Mouse (Mus musculus) myocyte (in vitro differentiated cells): ENCODE results near the gene Trp53rka. TPM values are rescaled to one million over a fixed set of nuclear protein-coding genes. Genes with fewer than 3 reads are reported as not detected.

Source experiments
- H3K27me3 ChIP-seq: one replicate; pipeline ENCODE4 v1.6.1; 2011; ENCODE audit not compliant: control insufficient read depth, insufficient read depth, insufficient read length
- H3K36me3 ChIP-seq: one replicate; pipeline ENCODE4 v1.6.1; 2011; ENCODE audit not compliant: control insufficient read depth, insufficient read depth
- H3K4me2 ChIP-seq: one replicate; pipeline ENCODE4 v1.6.1; 2011; ENCODE audit warnings: low read depth, control low read depth
- H3K4me3 ChIP-seq: one replicate; pipeline ENCODE4 v1.5.1; 2011; ENCODE audit warnings: mild to moderate bottlenecking, control low read depth, moderate library complexity
- H3K79me2 ChIP-seq: one replicate; pipeline ENCODE4 v1.6.1; 2011; ENCODE audit not compliant: control insufficient read depth, insufficient read depth
- H3ac ChIP-seq: one replicate; pipeline ENCODE4 v1.6.1; 2011; ENCODE audit not compliant: control insufficient read depth, insufficient read length
- CEBPB ChIP-seq: IDR thresholded peaks from 2 replicates; pipeline ENCODE4 v1.6.1; 2011; ENCODE audit warnings: mild to moderate bottlenecking, moderate library complexity; ENCODE audit not compliant: poor library complexity, insufficient read depth, severe bottlenecking
- E2F4 ChIP-seq: IDR thresholded peaks from one replicate; pipeline ENCODE4 v1.6.1; 2011; ENCODE audit warnings: mild to moderate bottlenecking, control low read depth, moderate library complexity; ENCODE audit not compliant: insufficient read depth
- MAX ChIP-seq: IDR thresholded peaks from one replicate; pipeline ENCODE4 v1.6.1; 2011; ENCODE audit warnings: low read depth, mild to moderate bottlenecking, control low read depth
- MYOD1 ChIP-seq, 3 experiments: IDR thresholded peaks; one replicate each; pipeline ENCODE4 v1.6.1; 2011; ENCODE audit warnings: control low read depth in 2 of 3, low read depth in 2 of 3, mild to moderate bottlenecking in 2 of 3, moderate library complexity in 1 of 3; ENCODE audit not compliant: insufficient read length in 2 of 3, control insufficient read depth in 1 of 3
- MYOG ChIP-seq, 3 experiments: IDR thresholded peaks; one replicate each; pipeline ENCODE4 v1.6.1; 2011; ENCODE audit warnings: control low read depth in 2 of 3, low read depth in 2 of 3, mild to moderate bottlenecking in 2 of 3; ENCODE audit not compliant: insufficient read length in 2 of 3, control insufficient read depth in 1 of 3, insufficient read depth in 1 of 3
- POLR2A ChIP-seq: IDR thresholded peaks from one replicate; pipeline ENCODE4 v1.6.1; 2011; ENCODE audit warnings: low read depth, mild to moderate bottlenecking, control low read depth, moderate library complexity; ENCODE audit not compliant: insufficient read length
- POLR2AphosphoS2 ChIP-seq: IDR thresholded peaks from one replicate; pipeline ENCODE4 v1.6.1; 2011; ENCODE audit warnings: low read depth, control low read depth; ENCODE audit not compliant: insufficient read length
- REST ChIP-seq: IDR thresholded peaks from one replicate; pipeline ENCODE4 v1.6.1; 2011; ENCODE audit warnings: mild to moderate bottlenecking, control low read depth, moderate library complexity; ENCODE audit not compliant: insufficient read depth, insufficient read length
- SRF ChIP-seq: IDR thresholded peaks from one replicate; pipeline ENCODE4 v1.6.1; 2011; ENCODE audit warnings: low read depth; ENCODE audit not compliant: control insufficient read depth, insufficient read length
- TCF12 ChIP-seq: IDR thresholded peaks from one replicate; pipeline ENCODE4 v1.6.1; 2011; ENCODE audit warnings: mild to moderate bottlenecking, control low read depth; ENCODE audit not compliant: poor library complexity, insufficient read depth, severe bottlenecking
- TCF3 ChIP-seq: IDR thresholded peaks from one replicate; pipeline ENCODE4 v1.6.1; 2011; ENCODE audit warnings: low read depth, control low read depth; ENCODE audit not compliant: insufficient read length
- USF1 ChIP-seq: IDR thresholded peaks from one replicate; pipeline ENCODE4 v1.6.1; 2011; ENCODE audit warnings: low read depth, mild to moderate bottlenecking, control low read depth, moderate library complexity
- polyA plus RNA-seq: library from polyadenylated mRNA; unstranded; fragments of >200 nt; fragmentation: generic; extraction: Trizol; gene quantifications from one replicate; pipeline ENCODE4 v1.2.1, GENCODE M21; 2012; ENCODE audit warnings: missing spikeins

Gene Trp53rka
- polyA plus RNA-seq, 1 experiment, result 19.7 TPM

GRCm38 (mm10) chr2:165485826-165486225 is 7.3 kb downstream of the Trp53rka start:
- no peak overlapping the region for H3K4me3 ChIP-seq
- H3K79me2 ChIP-seq, result no peaks in the 10 kb centered on the region
- H3ac ChIP-seq, result no peak overlapping the region
- no peak for TF ChIP-seq POLR2AphosphoS2
- no peak for TF ChIP-seq TCF3
- TF ChIP-seq POLR2A, result no peak
- TF ChIP-seq USF1, result no peak
- no peak for TF ChIP-seq CEBPB
- H3K27me3 ChIP-seq, result peaks cover 19% of the 10 kb centered on the region
- H3K4me2 ChIP-seq, result no peak overlapping the region
- H3K36me3 ChIP-seq, result peaks cover 3% of the 10 kb centered on the region

DNA sequence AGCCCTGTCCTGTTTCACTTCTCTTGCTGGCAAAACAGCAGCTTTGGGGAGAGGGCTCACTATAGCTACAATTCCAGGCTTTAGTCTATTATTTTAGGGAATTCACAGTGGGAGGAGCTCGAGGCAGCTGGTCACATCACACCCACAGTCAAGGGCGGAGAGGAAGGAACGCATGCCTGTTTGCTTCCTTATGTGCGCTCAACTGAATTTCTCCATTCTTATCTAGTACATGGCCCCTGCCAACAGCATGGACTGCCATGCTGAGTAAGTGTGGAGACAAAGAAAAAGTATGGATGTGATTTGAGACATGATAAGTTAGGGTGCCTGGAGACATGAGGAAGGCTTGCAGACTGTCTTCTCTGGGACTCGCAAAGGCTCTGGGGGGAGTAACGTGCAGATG is 9.0 kb downstream of the Trp53rka start:
- TF ChIP-seq MYOD1 (IDR thresholded peaks at IDR 0.05; ENCODE audit: control insufficient read depth in 1 of 3, insufficient read length in 2 of 3, low read depth in 2 of 3) (no peak), CEBPB (no peak), POLR2AphosphoS2 (no peak), TCF12 (no peak), USF1 (no peak), POLR2A (no peak), MYOG (IDR thresholded peaks at IDR 0.05; ENCODE audit: control insufficient read depth in 1 of 3, insufficient read depth in 1 of 3, insufficient read length in 2 of 3, low read depth in 2 of 3) (no peak), SRF (no peak), MAX (no peak)
- Histone ChIP-seq H3K4me2 (no peak overlapping the region), H3K27me3 (peaks cover 23% of the 10 kb centered on the region), H3ac (no peak overlapping the region), H3K36me3 (no peaks in the 10 kb centered on the region), H3K4me3 (no peak overlapping the region), H3K79me2 (no peaks in the 10 kb centered on the region)

- no peak overlapping the region for H3K4me2 ChIP-seq
- H3K36me3 ChIP-seq, result no peaks in the 10 kb centered on the region
- H3K27me3 ChIP-seq, result peaks cover 23% of the 10 kb centered on the region
- H3K4me3 ChIP-seq, result no peak overlapping the region
- H3ac ChIP-seq, result no peak overlapping the region
- TF ChIP-seq CEBPB (no peak), TCF3 (no peak), MYOG (IDR thresholded peaks at IDR 0.05; ENCODE audit: control insufficient read depth in 1 of 3, insufficient read depth in 1 of 3, insufficient read length in 2 of 3, low read depth in 2 of 3) (no peak), MYOD1 (IDR thresholded peaks at IDR 0.05; ENCODE audit: control insufficient read depth in 1 of 3, insufficient read length in 2 of 3, low read depth in 2 of 3) (no peak), POLR2A (no peak), TCF12 (no peak), MAX (no peak), SRF (no peak), REST (no peak), POLR2AphosphoS2 (no peak), USF1 (no peak), E2F4 (no peak)
- H3K79me2 ChIP-seq, result no peaks in the 10 kb centered on the region
Observed at GRCm38 (mm10) chr2:165482003-165482402, 11.1 kb downstream of the Trp53rka start.

DNA sequence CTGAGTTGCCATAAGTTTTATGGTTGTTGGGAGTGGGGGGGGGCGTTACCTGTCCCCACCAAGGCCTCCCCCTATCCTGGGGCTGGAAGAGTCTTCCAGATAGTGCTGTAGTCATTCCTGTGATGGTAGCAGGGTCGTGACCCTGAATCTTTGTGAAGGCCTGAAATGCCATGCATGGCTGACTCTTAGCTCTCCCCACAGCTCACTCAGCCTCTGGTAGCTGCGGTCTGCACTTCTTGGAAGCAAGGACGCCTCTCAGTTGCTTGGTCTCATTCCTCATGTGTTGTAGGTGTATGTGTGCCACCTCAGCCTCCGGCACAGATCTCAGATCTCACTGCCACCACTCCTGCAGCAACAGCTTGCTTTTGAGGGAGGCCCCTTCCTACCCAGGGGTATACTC is 17.3 kb downstream of the Trp53rka start:
- no peak overlapping the region for H3K4me2 ChIP-seq

DNA sequence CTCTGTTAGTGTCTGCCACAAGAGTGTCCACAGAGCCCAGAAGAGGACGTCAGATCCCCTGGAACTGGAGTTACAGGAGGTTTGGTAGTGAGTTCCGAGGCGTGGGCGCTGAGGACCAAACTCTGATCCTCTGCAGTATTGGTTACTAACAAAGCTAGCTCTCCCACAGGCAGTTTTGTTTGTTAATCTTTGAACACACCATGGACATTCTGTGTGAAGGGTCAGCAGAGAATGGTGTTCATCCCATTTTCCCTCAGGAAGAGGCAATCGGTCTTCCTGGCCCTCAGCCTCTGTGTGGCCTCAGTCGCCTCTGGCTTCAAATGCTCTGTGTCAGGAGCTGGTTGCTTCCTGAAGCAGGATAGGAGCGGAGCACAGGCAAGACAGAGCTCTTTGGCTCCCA is 17.7 kb downstream of the Trp53rka start:
- H3K27me3 ChIP-seq, result peaks cover 55% of the 10 kb centered on the region
- H3K4me3 ChIP-seq, result no peak overlapping the region
- no peaks in the 10 kb centered on the region for H3K79me2 ChIP-seq
- TF ChIP-seq TCF12 (no peak), MYOG (IDR thresholded peaks at IDR 0.05; ENCODE audit: control insufficient read depth in 1 of 3, insufficient read depth in 1 of 3, insufficient read length in 2 of 3, low read depth in 2 of 3) (no peak), TCF3 (no peak), POLR2A (no peak), POLR2AphosphoS2 (no peak), SRF (no peak), REST (no peak)
- H3ac ChIP-seq, result no peak overlapping the region
- H3K4me2 ChIP-seq, result no peak overlapping the region
- no peaks in the 10 kb centered on the region for H3K36me3 ChIP-seq

More for the DNA sequence above, 17.3 kb downstream of the Trp53rka start:
- H3K4me3 ChIP-seq, result no peak overlapping the region
- TF ChIP-seq MYOG (IDR thresholded peaks at IDR 0.05; ENCODE audit: control insufficient read depth in 1 of 3, insufficient read depth in 1 of 3, insufficient read length in 2 of 3, low read depth in 2 of 3) (no peak), E2F4 (no peak), SRF (no peak), MYOD1 (IDR thresholded peaks at IDR 0.05; ENCODE audit: control insufficient read depth in 1 of 3, insufficient read length in 2 of 3, low read depth in 2 of 3) (no peak), POLR2AphosphoS2 (no peak), CEBPB (no peak), REST (no peak), TCF12 (no peak)
- H3K79me2 ChIP-seq, result no peaks in the 10 kb centered on the region
- no peak overlapping the region for H3ac ChIP-seq
- H3K36me3 ChIP-seq, result no peaks in the 10 kb centered on the region
- peaks cover 54% of the 10 kb centered on the region for H3K27me3 ChIP-seq
